Mouse (Mus musculus) heart, embryonic 13.5 days (tissue): ENCODE measurements around the gene Map3k4. TPM values are rescaled to one million over a fixed set of nuclear protein-coding genes. Genes with fewer than 3 reads are reported as not detected.

Source experiments
- ATAC-seq: fragments of 200-750 bp; cut with Nextera tagmentation; 2 replicates; pipeline ENCODE4 v1.8.0; 2017; ENCODE audit warnings: moderate TSS enrichment; ENCODE audit not compliant: insufficient number of reproducible peaks, low FRiP score, low TSS enrichment; ENCODE audit errors: extremely low read depth
- H3K27ac ChIP-seq: fragments of 300-500 bp; sonication (generic); replicated peaks from 2 replicates; pipeline ENCODE4 v1.5.1; 2015; ENCODE audit warnings: moderate library complexity, mild to moderate bottlenecking, inconsistent platforms
- H3K27me3 ChIP-seq: fragments of 300-500 bp; sonication (generic); replicated peaks from 2 replicates; pipeline ENCODE4 v1.6.1; 2015; ENCODE audit warnings: mild to moderate bottlenecking, inconsistent platforms
- H3K36me3 ChIP-seq: fragments of 300-500 bp; sonication (generic); 2 replicates; pipeline ENCODE4 v1.6.1; 2015; ENCODE audit warnings: mild to moderate bottlenecking, inconsistent platforms
- H3K4me1 ChIP-seq: fragments of 300-500 bp; sonication (generic); 2 replicates; pipeline ENCODE4 v1.6.1; 2015; ENCODE audit warnings: inconsistent platforms
- H3K4me2 ChIP-seq: fragments of 300-500 bp; sonication (generic); 2 replicates; pipeline ENCODE4 v1.6.1; 2015; ENCODE audit warnings: inconsistent platforms, mild to moderate bottlenecking, moderate library complexity
- H3K4me3 ChIP-seq: fragments of 300-500 bp; sonication (generic); 2 replicates; pipeline ENCODE4 v1.5.1; 2015; ENCODE audit warnings: moderate library complexity, mild to moderate bottlenecking, inconsistent platforms
- H3K9ac ChIP-seq: fragments of 300-500 bp; sonication (generic); 2 replicates; pipeline ENCODE4 v1.6.1; 2015; ENCODE audit warnings: inconsistent platforms, mild to moderate bottlenecking, moderate library complexity
- H3K9me3 ChIP-seq: fragments of 300-500 bp; sonication (generic); 2 replicates; pipeline ENCODE4 v1.6.1; 2016; ENCODE audit warnings: inconsistent platforms
- WGBS: fragments of 180-500 bp; shearing (Covaris S2); methylation state at CpG from one replicate; pipeline ENCODE4 v1.1.7; 2015; ENCODE audit warnings: mixed read lengths; 5-methylcytosine and 5-hydroxymethylcytosine counted together
- polyA plus RNA-seq: library from polyadenylated mRNA; unstranded; fragments of >200 nt; fragmentation: Nextera tagmentation; extraction: Ambion mirVana; gene quantifications from 2 replicates; pipeline ENCODE4 v1.2.1, GENCODE M21; 2015

Map3k4 gene
- polyA plus RNA-seq, 1 experiment from 2014 or later: 31.8 TPM

DNA sequence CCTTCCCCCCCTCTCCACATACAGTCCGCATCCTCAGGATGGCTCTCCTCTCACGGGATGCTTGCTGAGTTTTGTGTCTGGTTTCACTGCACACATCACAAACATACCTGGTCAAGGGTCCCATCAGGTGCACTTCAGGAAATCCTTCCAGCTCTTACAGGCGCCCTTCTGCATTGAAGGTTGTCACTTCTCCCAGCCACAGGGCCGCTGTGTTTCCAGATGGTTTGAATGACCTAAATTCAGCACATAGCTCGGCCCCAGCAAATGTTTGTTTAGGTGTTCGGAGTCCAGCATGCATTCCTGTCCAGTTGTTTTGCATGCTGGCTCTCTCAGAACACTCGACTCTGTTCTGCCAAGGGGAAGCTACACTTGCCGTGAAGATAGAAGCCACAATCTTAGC, 134.3 kb downstream of the Map3k4 start:
- Histone ChIP-seq H3K9me3 (peaks cover 3% of the 10 kb centered on the region; the same call in 1 of the 2 replicates), H3K27me3 (no peaks in the 10 kb centered on the region)
- WGBS: 60% methylated on average over 8 of the region's 8 CpGs

DNA sequence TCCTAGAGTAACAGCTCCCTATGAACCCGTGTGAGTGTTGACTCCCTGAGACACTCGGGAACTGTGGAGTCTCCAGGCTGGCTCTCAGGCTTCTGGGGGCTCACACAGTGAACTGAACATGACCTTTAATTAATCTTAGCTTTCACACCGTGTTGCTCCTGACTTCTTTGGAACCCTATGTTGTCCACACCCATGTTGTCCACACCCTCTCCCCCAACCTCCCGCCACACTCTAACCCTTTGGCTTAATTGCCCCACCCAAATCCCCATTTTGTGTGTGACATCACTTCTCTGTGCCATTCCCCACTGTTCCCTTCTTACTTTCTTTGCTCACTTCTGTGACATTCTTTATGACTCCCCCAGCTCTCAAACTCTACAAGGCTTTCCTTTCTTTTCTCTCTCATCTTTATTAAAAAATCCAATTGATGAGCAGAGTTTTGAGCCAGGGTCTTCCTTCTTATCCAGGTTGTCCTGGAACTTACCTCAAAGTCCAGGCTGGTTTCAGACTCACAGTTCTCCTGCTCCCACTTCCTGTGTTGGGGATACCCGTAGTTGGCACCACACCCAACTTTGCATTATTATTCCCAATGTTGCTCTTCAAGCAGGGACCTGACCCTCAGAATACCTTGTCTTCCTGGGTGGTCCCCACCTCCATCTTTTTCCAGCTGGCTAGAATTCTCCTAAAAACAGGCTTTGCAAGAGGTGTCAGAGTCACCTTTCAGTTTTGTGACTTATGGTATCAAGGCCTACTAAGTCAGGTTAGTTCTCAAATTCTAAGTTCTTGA, 135.7 kb downstream of the Map3k4 start:
- WGBS: 63% methylated on average over 5 of the region's 5 CpGs
- H3K27ac ChIP-seq: no peak overlapping the region

More for the DNA sequence above, 134.3 kb downstream of the Map3k4 start:
- no peak overlapping the region for H3K27ac ChIP-seq
- no peak for ATAC-seq
- H3K36me3 ChIP-seq: peaks cover 5% of the 10 kb centered on the region; the same call in 1 of the 2 replicates
- no peak overlapping the region for H3K4me3 ChIP-seq
- H3K9ac ChIP-seq: no peak overlapping the region
- H3K4me1 ChIP-seq: peaks cover 30% of the 10 kb centered on the region
- no peak overlapping the region for H3K4me2 ChIP-seq

DNA sequence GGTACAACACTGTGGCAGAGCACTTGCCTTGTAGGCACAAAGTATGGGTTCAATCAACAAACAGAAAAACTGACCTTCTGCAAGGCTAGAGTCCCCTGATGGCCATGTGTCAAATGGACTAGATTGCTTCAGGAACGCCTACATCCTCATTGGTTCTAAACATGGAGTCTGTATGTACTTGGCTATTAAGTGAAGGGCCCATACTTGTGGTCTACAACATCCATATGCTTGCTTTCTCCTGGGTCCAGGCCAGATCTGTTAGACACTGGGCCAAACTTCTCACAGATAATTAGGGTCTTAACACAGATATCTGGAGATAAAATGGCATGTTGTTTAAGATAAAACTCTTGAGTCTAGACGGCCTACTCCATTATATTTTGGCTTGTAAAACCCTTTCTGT, 138.8 kb downstream of the Map3k4 start:
- Histone ChIP-seq H3K27me3 (no peaks in the 10 kb centered on the region), H3K9ac (no peak overlapping the region), H3K27ac (no peak overlapping the region), H3K4me3 (no peak overlapping the region), H3K4me2 (no peak overlapping the region), H3K36me3 (peaks cover 9% of the 10 kb centered on the region), H3K4me1 (peaks cover 18% of the 10 kb centered on the region; the same call in 1 of the 2 replicates), H3K9me3 (peaks cover 8% of the 10 kb centered on the region)
- 72% methylated on average over 2 of the region's 2 CpGs for WGBS
- ATAC-seq: no peak

More for the DNA sequence above, 135.7 kb downstream of the Map3k4 start:
- H3K36me3 ChIP-seq: no peaks in the 10 kb centered on the region
- no peak overlapping the region for H3K9ac ChIP-seq
- peaks cover 34% of the 10 kb centered on the region for H3K4me1 ChIP-seq
- no peaks in the 10 kb centered on the region for H3K27me3 ChIP-seq
- H3K4me3 ChIP-seq: no peak overlapping the region
- H3K9me3 ChIP-seq: no peaks in the 10 kb centered on the region
- no peak for ATAC-seq
- no peak overlapping the region for H3K4me2 ChIP-seq

DNA sequence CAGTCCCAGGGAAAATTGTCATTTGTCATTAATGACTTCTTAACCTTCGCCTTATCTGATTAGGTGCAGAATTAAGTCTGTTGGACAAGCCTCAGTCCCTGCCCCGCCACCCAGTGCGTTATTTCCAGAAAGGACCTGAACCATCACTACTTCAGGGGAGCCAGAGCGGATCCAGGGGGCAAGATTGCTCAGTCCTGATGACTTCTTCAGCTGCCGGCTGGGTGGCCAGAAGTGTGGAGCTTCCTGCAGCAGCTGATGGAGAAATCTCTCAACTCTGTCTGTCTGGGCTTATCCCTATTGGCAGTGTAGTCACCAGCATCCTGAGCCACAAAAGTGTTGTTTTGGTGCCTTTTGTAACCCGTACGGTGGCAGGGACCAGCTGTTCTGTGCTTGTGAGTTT, 139.3 kb downstream of the Map3k4 start:
- H3K27ac ChIP-seq: no peak overlapping the region
- H3K9me3 ChIP-seq: peaks cover 8% of the 10 kb centered on the region
- no peak overlapping the region for H3K4me3 ChIP-seq

More for the DNA sequence above, 139.3 kb downstream of the Map3k4 start:
- Histone ChIP-seq H3K4me1 (peaks cover 17% of the 10 kb centered on the region; the same call in 1 of the 2 replicates), H3K36me3 (peaks cover 10% of the 10 kb centered on the region), H3K4me2 (no peak overlapping the region), H3K9ac (no peak overlapping the region), H3K27me3 (no peaks in the 10 kb centered on the region)
- 84% methylated on average over 7 of the region's 7 CpGs for WGBS
- no peak for ATAC-seq

Other genes starting within 250 kb of the Map3k4 start
- gene Agpat4, start 200.1 kb downstream of the Map3k4 start, polyA plus RNA-seq: 16.8 and 16.9 TPM in 2 replicates
- gene Plg, start 59.8 kb upstream of the Map3k4 start, polyA plus RNA-seq: 0.62 and 5.1 TPM in 2 replicates
- 0.10 and 0.36 TPM in 2 replicates for gene Slc22a3, start 188.9 kb upstream of the Map3k4 start, polyA plus RNA-seq